Mouse (Mus musculus): ENCODE results near the gene Pzp.

Gene Pzp

GRCm38 (mm10) chr6:128479463-128480454 is 46.8 kb downstream of the Pzp start:
- DNase-seq (ENCODE audit: extremely low read depth, low read depth): peak; percentile 80

GRCm38 (mm10) chr6:128477495-128477894 is 49.0 kb downstream of the Pzp start:
- DNase-seq (ENCODE audit: extremely low read depth, low read depth): no peak

- no peak for DNase-seq (ENCODE audit: extremely low read depth, low read depth)
These were observed 52.4 kb downstream of the Pzp start for GRCm38 (mm10) chr6:128474112-128474511.

DNA sequence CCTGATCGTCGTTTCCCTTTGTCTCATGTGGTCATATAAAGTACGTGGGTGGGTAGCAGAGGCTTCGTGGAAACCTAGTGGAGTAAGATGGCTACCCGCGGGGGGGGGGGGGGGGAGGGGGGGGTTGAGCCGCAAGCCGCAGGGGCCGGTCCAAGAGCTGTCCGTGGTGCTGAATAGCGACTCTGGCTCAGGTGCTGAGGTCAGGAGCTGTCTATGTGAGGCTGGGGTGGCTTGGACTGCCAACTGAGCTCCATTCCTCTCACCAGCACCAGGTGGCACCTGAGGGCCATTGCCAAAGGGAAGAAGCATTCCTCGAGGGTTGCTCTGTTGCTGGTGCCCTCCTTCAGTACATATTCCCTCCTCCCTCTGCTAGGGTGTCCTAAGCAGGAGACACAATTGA is 57.1 kb downstream of the Pzp start:
- no peak for DNase-seq (ENCODE audit: extremely low read depth, low read depth)

DNA sequence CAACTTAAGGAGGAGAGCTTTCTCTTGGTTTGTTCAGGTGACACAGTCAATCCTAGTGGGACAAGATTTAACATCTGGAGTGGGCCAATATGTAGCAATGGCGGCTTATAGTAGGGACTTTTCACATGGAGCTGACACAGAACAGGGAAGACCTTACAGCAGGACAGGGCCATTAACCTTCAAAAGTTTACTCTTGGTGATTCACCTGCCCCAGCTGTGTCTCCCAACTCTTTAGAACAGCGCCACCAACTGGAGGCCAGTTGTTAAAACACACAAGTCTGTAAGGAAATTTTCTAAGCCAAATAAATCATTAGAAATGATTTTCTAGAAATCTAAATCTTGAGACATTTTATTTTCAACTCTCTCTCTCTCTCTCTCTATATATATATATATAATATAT is 59.2 kb downstream of the Pzp start:
- no peak for DNase-seq (ENCODE audit: extremely low read depth, low read depth)

- no peak for DNase-seq (ENCODE audit: extremely low read depth, low read depth)
These were observed 60.0 kb downstream of the Pzp start for GRCm38 (mm10) chr6:128466563-128466962.

DNA sequence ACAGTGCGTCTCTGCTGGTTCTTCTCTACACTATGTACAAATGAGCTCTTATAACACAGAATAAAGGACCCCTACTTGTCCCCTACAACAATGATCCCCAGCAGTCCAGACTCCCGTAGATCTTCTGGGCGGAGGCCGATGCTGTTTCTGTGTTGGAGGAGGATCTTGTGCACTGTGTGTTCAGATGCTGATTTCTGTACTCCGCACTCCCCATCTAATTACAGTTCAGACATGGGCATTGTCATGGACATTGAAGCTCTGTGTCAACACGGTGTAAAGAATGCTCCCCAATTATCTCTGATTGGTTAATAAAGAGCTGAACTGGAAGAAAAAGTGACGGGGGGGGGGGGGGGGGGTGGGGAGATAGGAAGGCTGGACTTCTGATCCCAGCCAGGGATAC is 60.5 kb downstream of the Pzp start:
- no peak for DNase-seq (ENCODE audit: extremely low read depth, low read depth)

- no peak for DNase-seq (ENCODE audit: extremely low read depth, low read depth)
These were observed 61.5 kb downstream of the Pzp start for GRCm38 (mm10) chr6:128464996-128465395.

- no peak for DNase-seq (ENCODE audit: extremely low read depth, low read depth)
These were observed 64.9 kb downstream of the Pzp start for GRCm38 (mm10) chr6:128461606-128462005.

- DNase-seq (ENCODE audit: extremely low read depth, low read depth): no peak
These were observed 65.6 kb downstream of the Pzp start for GRCm38 (mm10) chr6:128460729-128461503.

DNA sequence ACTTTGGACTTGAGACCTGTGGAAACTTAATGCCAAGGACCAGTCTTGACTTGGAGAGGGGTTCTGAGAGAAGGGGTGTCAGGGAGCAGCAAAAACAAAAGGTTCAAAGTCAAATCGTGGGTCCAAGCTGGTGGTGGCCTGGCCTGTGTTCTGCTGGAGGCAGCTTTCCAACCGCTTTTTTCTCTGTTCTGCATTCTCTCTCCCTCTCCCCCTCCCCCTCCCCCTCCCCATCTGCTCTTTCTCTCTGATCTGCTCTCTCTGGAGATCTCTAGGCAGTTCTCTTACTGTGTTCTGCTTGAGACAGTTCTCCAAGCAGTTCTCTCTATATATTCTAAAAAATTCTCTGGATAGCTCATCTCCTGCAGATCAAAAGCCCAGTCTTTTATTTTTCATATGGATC is 66.2 kb downstream of the Pzp start:
- DNase-seq (ENCODE audit: extremely low read depth, low read depth): no peak

- DNase-seq (ENCODE audit: extremely low read depth, low read depth): no peak
These were observed 69.3 kb downstream of the Pzp start for GRCm38 (mm10) chr6:128457186-128457585.

DNA sequence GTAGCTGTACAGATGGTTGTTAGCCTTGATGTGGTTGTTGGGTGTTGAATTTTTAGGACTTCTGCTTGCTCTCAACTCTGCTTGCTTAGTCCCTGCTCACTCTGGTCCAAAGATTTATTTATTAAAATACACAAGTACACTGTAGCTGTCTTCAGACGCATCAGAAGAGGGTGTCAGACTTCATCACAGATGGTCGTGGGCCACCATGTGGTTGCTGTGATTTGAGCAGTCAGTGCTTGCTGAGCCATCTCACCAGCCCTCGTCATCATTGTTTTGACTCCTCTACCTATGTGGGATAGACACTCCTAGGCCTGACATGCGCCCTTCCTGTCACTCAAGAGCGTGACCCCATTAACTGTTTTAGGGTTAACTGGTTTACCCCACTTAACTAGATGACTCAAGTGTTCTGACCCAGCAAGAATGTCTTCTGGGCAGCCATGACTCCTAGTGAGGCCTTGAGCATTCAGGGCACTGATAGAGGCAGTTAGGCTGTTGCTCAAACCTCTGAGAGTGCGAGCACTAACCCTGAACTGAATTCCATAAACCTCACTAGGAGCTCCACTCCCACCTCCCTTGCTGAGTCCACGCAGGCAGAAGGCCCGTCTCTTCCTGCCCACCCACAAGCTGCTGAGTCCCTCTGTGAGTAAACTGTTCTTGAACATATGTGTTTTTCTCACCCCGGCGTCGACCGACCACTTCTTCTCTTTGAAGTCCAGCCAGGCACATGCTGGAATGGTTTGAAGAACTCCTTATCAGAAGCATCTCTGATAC is 70.5 kb downstream of the Pzp start:
- DNase-seq (ENCODE audit: extremely low read depth, low read depth): no peak

DNA sequence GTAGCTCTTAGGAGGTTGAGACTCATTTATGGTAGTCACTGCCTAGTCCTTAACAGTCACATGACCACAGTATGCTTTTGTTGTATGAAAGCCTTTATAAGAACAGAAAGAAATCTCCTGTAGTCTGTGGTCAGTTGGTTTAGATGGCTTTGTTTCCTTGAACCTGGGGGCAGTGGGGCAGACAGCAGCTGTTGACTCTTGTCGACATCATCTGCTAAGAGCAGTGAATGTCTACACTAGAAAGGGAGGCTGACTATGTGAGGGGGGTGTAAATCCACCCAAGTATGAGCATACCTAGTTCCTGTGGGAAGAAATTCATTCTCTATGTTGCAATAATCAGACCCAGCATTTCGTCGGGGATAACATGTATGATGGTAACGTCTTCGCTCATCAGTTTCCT is 79.5 kb downstream of the Pzp start:
- DNase-seq (ENCODE audit: extremely low read depth, low read depth): no peak

GRCm38 (mm10) chr6:128445761-128446535 is 80.6 kb downstream of the Pzp start:
- no peak for DNase-seq (ENCODE audit: extremely low read depth, low read depth)

GRCm38 (mm10) chr6:128440238-128440637 is 86.3 kb downstream of the Pzp start:
- DNase-seq (ENCODE audit: extremely low read depth, low read depth): no peak

- no peak for DNase-seq (ENCODE audit: extremely low read depth, low read depth)
These were observed 87.6 kb downstream of the Pzp start for GRCm38 (mm10) chr6:128438871-128439341.

- DNase-seq (ENCODE audit: extremely low read depth, low read depth): peak; percentile 59
These were observed 88.1 kb downstream of the Pzp start, which contains the start of gene Fkbp4 for GRCm38 (mm10) chr6:128438317-128438870. Gene Fkbp4 (minus strand): TSS chr6:128438677.

DNA sequence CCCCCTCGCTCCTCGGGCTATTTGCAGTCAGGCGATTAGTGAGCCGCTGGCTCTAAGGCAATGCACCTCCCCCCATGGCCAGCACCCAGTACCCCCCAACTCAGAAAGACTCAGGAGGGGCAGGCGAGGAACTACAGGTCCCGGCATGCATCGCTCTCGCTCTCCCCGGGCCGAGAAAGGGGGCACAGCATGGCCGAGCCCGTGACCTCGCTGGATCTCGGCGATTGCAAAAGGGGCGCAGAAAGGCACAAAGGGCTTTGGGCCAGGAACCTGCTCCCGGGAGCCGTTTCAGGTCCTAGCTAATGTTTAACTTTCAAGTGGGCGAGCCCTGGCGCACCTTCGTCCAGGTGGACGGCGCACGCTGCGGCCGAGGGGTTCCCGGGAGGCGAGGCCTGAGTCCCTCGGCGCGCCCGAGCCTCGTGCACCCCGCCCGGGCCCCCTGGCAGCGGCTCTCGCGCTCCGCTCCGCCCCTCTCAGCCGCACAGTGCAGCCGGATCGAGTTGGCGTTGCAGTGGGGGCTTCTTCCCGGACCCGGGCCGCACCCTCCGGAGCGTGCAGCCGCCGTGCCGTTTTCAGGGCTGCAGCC is 88.7 kb downstream of the Pzp start:
- no peak for DNase-seq (ENCODE audit: extremely low read depth, low read depth)

DNA sequence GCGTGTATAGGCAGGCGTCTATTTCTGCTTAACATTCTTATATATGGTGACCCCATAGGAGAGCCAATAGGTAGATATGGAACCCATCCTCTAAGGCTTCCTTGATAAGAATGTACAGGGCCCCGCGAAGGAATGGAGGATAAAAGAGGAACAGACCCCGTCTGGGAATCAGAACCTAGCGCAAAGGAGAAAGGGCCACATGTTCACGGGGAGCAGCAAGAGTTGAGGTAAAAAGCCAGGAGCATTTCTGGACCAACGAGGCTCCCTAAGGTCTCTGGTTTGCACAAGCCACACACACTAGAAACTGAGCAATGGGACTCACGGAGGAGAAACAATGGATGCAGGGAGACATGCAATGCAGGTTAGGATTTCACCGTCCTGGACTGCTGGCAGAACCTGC is 89.2 kb downstream of the Pzp start:
- no peak for DNase-seq (ENCODE audit: extremely low read depth, low read depth)

Data from MEL-GATA-1-ER (cell line).